Mouse (Mus musculus): Measurements from ENCODE around the gene Efhc1. TPM values are rescaled to one million over a fixed set of nuclear protein-coding genes. Genes with fewer than 3 reads are reported as not detected.

Gene Efhc1
- polyA plus RNA-seq, 1 experiment from 2014 or later = 2.3 TPM

DNA sequence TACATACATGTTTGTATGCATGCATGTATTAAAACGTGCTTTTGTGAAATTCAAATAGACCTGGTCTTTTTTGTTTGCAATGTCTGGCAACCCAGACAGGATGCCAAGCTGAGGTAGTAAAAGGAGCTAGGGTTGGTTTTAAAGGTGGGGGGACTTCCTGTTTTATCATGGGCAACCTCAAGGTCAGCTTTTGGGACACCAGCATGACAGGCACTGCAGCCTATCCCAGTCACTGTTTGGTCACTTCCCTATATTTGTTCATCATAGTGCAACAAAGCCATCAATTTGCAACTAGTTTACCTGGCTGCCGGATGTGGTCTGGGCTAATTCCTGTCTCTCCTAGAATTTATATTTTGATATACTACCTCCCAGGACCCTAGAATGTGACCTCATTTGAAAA, 80.2 kb downstream of the Efhc1 start:
- no peaks in the 10 kb centered on the region for H3K27me3 ChIP-seq (replicated peaks; ENCODE audit: control insufficient read depth, insufficient read depth, low read length)
- WGBS = 73% methylated on average over 2 of the region's 2 CpGs
- DNase-seq (ENCODE audit: low spot score) = no peak
- no peak for ATAC-seq (replicated peaks; ENCODE audit: low FRiP score, low TSS enrichment, low read depth)
- peaks cover 16% of the 10 kb centered on the region; the same call in 1 of the 2 replicates for H3K36me3 ChIP-seq (ENCODE audit: control insufficient read depth, insufficient read depth, low read length)
- no peak overlapping the region for H3K27ac ChIP-seq (ENCODE audit: low read depth)
- H3K4me2 ChIP-seq (ENCODE audit: low read length) = no peak overlapping the region
- H3K9ac ChIP-seq (ENCODE audit: low read length) = no peak overlapping the region
- 0 out of 2 replicates have a peak, but pooled peaks cover 3% of the 10 kb centered on the region for H3K4me1 ChIP-seq (replicated peaks; ENCODE audit: control insufficient read depth, insufficient read depth, low read length)
- no peak overlapping the region for H3K4me3 ChIP-seq (ENCODE audit: low read depth, low read length)
- no peaks in the 10 kb centered on the region for H3K9me3 ChIP-seq (ENCODE audit: control insufficient read depth, low read length)

DNA sequence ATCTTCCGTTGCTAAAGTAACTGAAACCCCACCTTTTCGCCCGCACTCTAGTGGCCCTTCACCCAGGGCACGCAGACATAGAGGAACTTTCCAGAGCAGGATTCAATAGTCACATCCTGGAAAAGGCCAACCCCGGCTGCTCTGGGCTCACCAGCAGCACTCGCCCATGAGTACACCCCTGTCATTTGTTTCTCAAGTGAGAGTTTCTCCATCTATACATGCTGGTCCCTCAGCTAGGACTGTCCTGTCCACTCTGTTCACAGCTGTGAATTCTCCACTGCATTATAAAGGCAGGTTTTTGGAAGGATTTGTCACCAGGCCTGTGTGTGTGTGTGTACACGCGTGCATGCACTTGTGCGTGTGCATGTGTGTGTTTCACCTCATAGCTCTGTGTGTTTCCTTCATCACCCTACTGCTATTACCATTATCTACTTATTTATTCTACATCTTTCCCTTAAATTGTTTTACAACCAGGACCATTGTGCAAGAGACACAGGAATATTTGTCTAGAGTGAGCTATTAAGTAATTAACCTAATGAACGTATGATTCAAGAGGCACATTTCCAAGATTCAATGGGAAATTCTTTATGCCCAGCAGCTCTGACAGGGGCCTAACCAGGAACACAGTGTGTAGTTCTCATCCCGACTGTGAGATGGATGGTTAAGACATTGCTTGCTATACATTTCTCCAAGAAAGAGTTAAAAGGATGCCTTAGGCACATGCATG, 81.8 kb downstream of the Efhc1 start:
- Histone ChIP-seq H3K36me3 (ENCODE audit: control insufficient read depth, insufficient read depth, low read length) (peaks cover 23% of the 10 kb centered on the region; the same call in 1 of the 2 replicates), H3K4me2 (ENCODE audit: low read length) (no peak overlapping the region), H3K9me3 (ENCODE audit: control insufficient read depth, low read length) (no peaks in the 10 kb centered on the region), H3K9ac (ENCODE audit: low read length) (no peak overlapping the region), H3K27ac (ENCODE audit: low read depth) (no peak overlapping the region), H3K27me3 (replicated peaks; ENCODE audit: control insufficient read depth, insufficient read depth, low read length) (no peaks in the 10 kb centered on the region), H3K4me1 (replicated peaks; ENCODE audit: control insufficient read depth, insufficient read depth, low read length) (0 out of 2 replicates have a peak, but pooled peaks cover 3% of the 10 kb centered on the region), H3K4me3 (ENCODE audit: low read depth, low read length) (no peak overlapping the region)
- DNase-seq (ENCODE audit: low spot score) (no peak), ATAC-seq (replicated peaks; ENCODE audit: low FRiP score, low TSS enrichment, low read depth) (no peak)
- 81% methylated on average over 11 of the region's 11 CpGs for WGBS

DNA sequence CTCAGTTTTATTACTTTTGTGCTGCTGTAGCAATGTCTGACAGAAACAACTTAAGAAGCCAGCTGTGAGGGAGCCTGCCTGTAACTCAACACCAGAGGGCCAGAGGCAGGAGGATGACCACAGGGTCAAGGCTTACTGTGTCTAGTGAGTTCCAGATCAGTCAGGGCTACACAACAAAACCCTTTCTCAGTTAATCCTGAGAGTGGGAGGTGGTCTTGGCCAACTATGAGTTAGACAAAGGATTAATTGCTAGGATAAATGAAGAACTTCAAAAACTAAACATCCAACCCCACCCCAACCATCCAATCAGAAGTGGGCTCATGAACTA, 82.3 kb downstream of the Efhc1 start:
- Histone ChIP-seq H3K9me3 (ENCODE audit: control insufficient read depth, low read length) (no peaks in the 10 kb centered on the region), H3K4me3 (ENCODE audit: low read depth, low read length) (no peak overlapping the region), H3K36me3 (ENCODE audit: control insufficient read depth, insufficient read depth, low read length) (peaks cover 23% of the 10 kb centered on the region; the same call in 1 of the 2 replicates), H3K27ac (ENCODE audit: low read depth) (no peak overlapping the region), H3K9ac (ENCODE audit: low read length) (no peak overlapping the region), H3K27me3 (replicated peaks; ENCODE audit: control insufficient read depth, insufficient read depth, low read length) (no peaks in the 10 kb centered on the region), H3K4me2 (ENCODE audit: low read length) (no peak overlapping the region), H3K4me1 (replicated peaks; ENCODE audit: control insufficient read depth, insufficient read depth, low read length) (0 out of 2 replicates have a peak, but pooled peaks cover 3% of the 10 kb centered on the region)
- DNase-seq (ENCODE audit: low spot score) (no peak), ATAC-seq (replicated peaks; ENCODE audit: low FRiP score, low TSS enrichment, low read depth) (0 out of 2 replicates have a peak, but pooled peaks have one; percentile 44)

DNA sequence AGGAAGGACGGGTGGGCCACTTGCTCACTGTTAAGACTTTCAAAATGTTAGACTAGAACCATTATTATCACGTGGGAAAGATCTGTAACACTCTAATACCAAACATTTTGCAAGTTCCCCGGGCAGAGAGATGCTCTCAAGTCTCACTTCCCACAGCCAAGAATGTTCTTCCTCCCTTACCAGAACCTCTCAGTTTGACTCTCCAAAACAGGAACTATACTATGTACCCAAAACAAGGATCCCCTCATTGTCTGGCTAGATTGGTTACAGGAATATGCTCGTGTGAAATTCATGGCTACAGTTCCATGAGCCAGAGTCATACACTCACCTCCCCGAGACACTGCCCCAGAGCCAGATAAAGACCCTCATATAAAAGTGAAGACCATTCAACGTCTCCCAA, 84.5 kb downstream of the Efhc1 start:
- Histone ChIP-seq H3K27me3 (replicated peaks; ENCODE audit: control insufficient read depth, insufficient read depth, low read length) (no peaks in the 10 kb centered on the region), H3K4me3 (ENCODE audit: low read depth, low read length) (no peak overlapping the region), H3K27ac (ENCODE audit: low read depth) (no peak overlapping the region), H3K9ac (ENCODE audit: low read length) (no peak overlapping the region), H3K9me3 (ENCODE audit: control insufficient read depth, low read length) (no peaks in the 10 kb centered on the region), H3K36me3 (ENCODE audit: control insufficient read depth, insufficient read depth, low read length) (peaks cover 23% of the 10 kb centered on the region; the same call in 1 of the 2 replicates), H3K4me1 (replicated peaks; ENCODE audit: control insufficient read depth, insufficient read depth, low read length) (peaks cover 6% of the 10 kb centered on the region; the same call in 1 of the 2 replicates), H3K4me2 (ENCODE audit: low read length) (no peak overlapping the region)
- DNase-seq (ENCODE audit: low spot score) (no peak), ATAC-seq (replicated peaks; ENCODE audit: low FRiP score, low TSS enrichment, low read depth) (no peak)
- 78% methylated on average over 6 of the region's 6 CpGs for WGBS

DNA sequence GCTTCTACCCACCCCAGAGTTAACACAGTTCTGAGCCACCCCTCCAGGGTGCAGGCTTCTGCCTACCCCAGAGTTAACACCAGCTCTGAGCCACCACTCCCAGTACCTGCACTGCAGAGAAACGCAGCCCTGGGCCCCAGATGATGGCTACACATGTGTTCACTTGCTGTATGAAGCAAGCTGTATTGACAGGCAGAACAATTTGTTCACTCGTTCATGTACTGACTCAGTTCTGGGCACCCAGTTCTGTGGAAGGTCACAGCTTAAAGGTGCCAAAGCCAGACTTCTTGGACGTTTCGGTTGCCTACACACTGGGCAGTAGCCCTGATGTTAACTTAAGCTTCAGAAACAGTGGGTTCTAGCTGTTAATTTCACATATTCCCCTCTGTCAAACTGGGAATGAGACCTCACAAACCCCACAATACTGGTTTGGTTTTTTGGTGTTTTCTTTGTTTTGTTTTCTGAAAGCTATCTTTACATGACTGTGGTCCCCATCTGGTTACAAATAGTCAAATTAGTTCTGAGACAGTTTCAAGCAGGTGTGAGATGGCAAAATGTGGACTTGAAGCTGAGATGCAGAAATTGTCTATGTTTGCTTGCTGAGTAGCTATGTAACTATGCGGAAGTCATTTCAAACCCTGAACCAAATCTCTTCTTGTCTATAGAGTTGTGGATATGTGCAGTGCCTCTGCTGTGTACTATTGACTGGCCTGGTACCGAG, 86.6 kb downstream of the Efhc1 start:
- ATAC-seq (replicated peaks; ENCODE audit: low FRiP score, low TSS enrichment, low read depth) = no peak
- Histone ChIP-seq H3K9me3 (ENCODE audit: control insufficient read depth, low read length) (no peaks in the 10 kb centered on the region), H3K27ac (ENCODE audit: low read depth) (no peak overlapping the region), H3K27me3 (replicated peaks; ENCODE audit: control insufficient read depth, insufficient read depth, low read length) (no peaks in the 10 kb centered on the region), H3K4me2 (ENCODE audit: low read length) (no peak overlapping the region), H3K4me3 (ENCODE audit: low read depth, low read length) (no peak overlapping the region), H3K9ac (ENCODE audit: low read length) (no peak overlapping the region), H3K36me3 (ENCODE audit: control insufficient read depth, insufficient read depth, low read length) (peaks cover 23% of the 10 kb centered on the region; the same call in 1 of the 2 replicates), H3K4me1 (replicated peaks; ENCODE audit: control insufficient read depth, insufficient read depth, low read length) (peaks cover 12% of the 10 kb centered on the region; the same call in 1 of the 2 replicates)
- DNase-seq (ENCODE audit: low spot score) = no peak
- WGBS = 89% methylated on average over 6 of the region's 6 CpGs

DNA sequence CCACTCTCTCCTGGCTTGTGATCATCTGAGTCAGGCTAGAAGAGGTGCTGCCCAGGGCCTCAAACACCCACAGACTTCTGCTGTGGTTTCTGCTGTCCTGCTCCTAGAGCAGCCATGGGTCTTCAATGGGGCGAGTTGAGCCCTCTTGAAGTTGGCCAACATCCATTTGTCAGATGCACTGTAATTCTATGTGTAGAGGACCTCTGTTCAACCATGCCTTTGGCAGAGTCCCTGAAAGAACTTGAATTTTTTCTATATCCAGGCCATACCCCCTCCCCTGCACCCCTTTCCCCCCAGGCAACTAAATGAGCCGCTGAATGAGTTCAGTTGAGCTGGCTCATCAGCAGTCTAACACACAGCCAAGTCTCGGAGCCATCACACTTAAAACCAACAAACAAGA, 88.1 kb downstream of the Efhc1 start:
- WGBS = 93% methylated on average over 3 of the region's 3 CpGs
- no peak overlapping the region for H3K4me2 ChIP-seq (ENCODE audit: low read length)
- no peak overlapping the region for H3K4me3 ChIP-seq (ENCODE audit: low read depth, low read length)
- no peak overlapping the region for H3K27ac ChIP-seq (ENCODE audit: low read depth)
- ATAC-seq (replicated peaks; ENCODE audit: low FRiP score, low TSS enrichment, low read depth) (no peak), DNase-seq (ENCODE audit: low spot score) (no peak)
- H3K9me3 ChIP-seq (ENCODE audit: control insufficient read depth, low read length) = no peaks in the 10 kb centered on the region
- peaks cover 8% of the 10 kb centered on the region; the same call in 1 of the 2 replicates for H3K4me1 ChIP-seq (replicated peaks; ENCODE audit: control insufficient read depth, insufficient read depth, low read length)
- H3K36me3 ChIP-seq (ENCODE audit: control insufficient read depth, insufficient read depth, low read length) = peaks cover 23% of the 10 kb centered on the region; the same call in 1 of the 2 replicates
- no peak overlapping the region for H3K9ac ChIP-seq (ENCODE audit: low read length)
- H3K27me3 ChIP-seq (replicated peaks; ENCODE audit: control insufficient read depth, insufficient read depth, low read length) = no peaks in the 10 kb centered on the region

DNA sequence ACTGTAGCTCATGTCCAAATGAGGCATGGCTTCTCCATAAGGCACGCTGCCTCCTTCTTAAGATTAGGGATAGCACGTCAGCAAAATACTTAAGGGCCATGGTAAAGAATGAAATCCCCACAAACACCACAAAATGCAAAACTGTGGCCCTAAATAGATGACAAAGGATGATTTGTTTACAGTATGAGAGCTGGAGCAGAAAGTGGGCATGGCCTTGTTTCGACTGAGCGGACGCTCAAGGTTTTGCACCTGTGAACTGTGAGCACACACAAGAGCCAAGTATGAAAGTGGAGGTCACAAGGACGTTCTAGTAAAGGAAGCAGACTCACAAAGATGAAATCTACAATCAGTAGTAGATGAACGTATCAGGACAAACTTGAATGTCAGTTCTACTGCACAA, 88.7 kb downstream of the Efhc1 start:
- H3K4me3 ChIP-seq (ENCODE audit: low read depth, low read length) = no peak overlapping the region
- no peak overlapping the region for H3K4me2 ChIP-seq (ENCODE audit: low read length)
- no peak overlapping the region for H3K9ac ChIP-seq (ENCODE audit: low read length)
- H3K4me1 ChIP-seq (replicated peaks; ENCODE audit: control insufficient read depth, insufficient read depth, low read length) = peaks cover 8% of the 10 kb centered on the region; the same call in 1 of the 2 replicates
- ATAC-seq (replicated peaks; ENCODE audit: low FRiP score, low TSS enrichment, low read depth) = no peak
- H3K27ac ChIP-seq (ENCODE audit: low read depth) = no peak overlapping the region
- H3K27me3 ChIP-seq (replicated peaks; ENCODE audit: control insufficient read depth, insufficient read depth, low read length) = no peaks in the 10 kb centered on the region
- WGBS = 80% methylated on average over 7 of the region's 7 CpGs
- no peak for DNase-seq (ENCODE audit: low spot score)
- H3K9me3 ChIP-seq (ENCODE audit: control insufficient read depth, low read length) = no peaks in the 10 kb centered on the region
- peaks cover 18% of the 10 kb centered on the region; the same call in 1 of the 2 replicates for H3K36me3 ChIP-seq (ENCODE audit: control insufficient read depth, insufficient read depth, low read length)
